Mouse (Mus musculus) midbrain, embryonic 16.5 days (tissue): ENCODE measurements around the gene Dock10. TPM values are rescaled to one million over a fixed set of nuclear protein-coding genes. Genes with fewer than 3 reads are reported as not detected.

Source experiments
- ATAC-seq: fragments of 200-750 bp; cut with Nextera tagmentation; 2 replicates; pipeline ENCODE4 v1.8.0; 2017; ENCODE audit warnings: moderate TSS enrichment
- H3K27ac ChIP-seq: fragments of 300-500 bp; sonication (generic); 2 replicates; pipeline ENCODE4 v1.5.1; 2014; ENCODE audit warnings: mild to moderate bottlenecking, low read length, mixed read lengths
- H3K27me3 ChIP-seq: fragments of 300-500 bp; sonication (generic); 2 replicates; pipeline ENCODE4 v1.6.1; 2014; ENCODE audit warnings: low read depth, low read length, mixed read lengths; ENCODE audit not compliant: control insufficient read depth, insufficient read depth
- H3K36me3 ChIP-seq: fragments of 300-500 bp; sonication (generic); 2 replicates; pipeline ENCODE4 v1.6.1; 2014; ENCODE audit warnings: mild to moderate bottlenecking, low read length, moderate library complexity, mixed read lengths; ENCODE audit not compliant: control insufficient read depth, insufficient read depth
- H3K4me1 ChIP-seq: fragments of 300-500 bp; sonication (generic); 2 replicates; pipeline ENCODE4 v1.6.1; 2014; ENCODE audit warnings: mild to moderate bottlenecking, low read length, mixed read lengths; ENCODE audit not compliant: control insufficient read depth, insufficient read depth
- H3K4me2 ChIP-seq: fragments of 300-500 bp; sonication (generic); 2 replicates; pipeline ENCODE4 v1.6.1; 2014; ENCODE audit warnings: mild to moderate bottlenecking, low read length, mixed read lengths
- H3K4me3 ChIP-seq: fragments of 300-500 bp; sonication (generic); 2 replicates; pipeline ENCODE4 v1.5.1; 2014; ENCODE audit warnings: low read depth, mild to moderate bottlenecking, low read length, moderate library complexity, mixed read lengths
- H3K9ac ChIP-seq: fragments of 300-500 bp; sonication (generic); 2 replicates; pipeline ENCODE4 v1.6.1; 2014; ENCODE audit warnings: low read depth, low read length, mixed read lengths
- H3K9me3 ChIP-seq: fragments of 300-500 bp; sonication (generic); replicated peaks from 2 replicates; pipeline ENCODE4 v1.6.1; 2014; ENCODE audit warnings: mild to moderate bottlenecking, low read length, mixed read lengths; ENCODE audit not compliant: control insufficient read depth, poor library complexity, severe bottlenecking
- WGBS: fragments of 180-500 bp; shearing (Covaris S2); extraction: QIAGEN DNeasy Blood & Tissue Kit; methylation state at CpG from one replicate; pipeline ENCODE4 v1.1.7; 2014; 5-methylcytosine and 5-hydroxymethylcytosine counted together
- polyA plus RNA-seq: library from polyadenylated mRNA; unstranded; fragments of >200 nt; fragmentation: Nextera tagmentation; extraction: Ambion mirVana; gene quantifications from 2 replicates; pipeline ENCODE4 v1.2.1, GENCODE M21; 2015

Gene Dock10
- polyA plus RNA-seq, 1 experiment from 2014 or later: 3.8 TPM

- Histone ChIP-seq H3K4me2 (no peak overlapping the region), H3K9me3 (no peaks in the 10 kb centered on the region), H3K4me3 (no peak overlapping the region), H3K27me3 (no peaks in the 10 kb centered on the region), H3K27ac (no peak overlapping the region), H3K4me1 (no peaks in the 10 kb centered on the region), H3K36me3 (no peaks in the 10 kb centered on the region), H3K9ac (no peak overlapping the region)
- 89% methylated on average over 3 of the region's 3 CpGs for WGBS
- no peak for ATAC-seq
Measured at GRCm38 (mm10) chr1:80582186-80582585, 176.1 kb downstream of the Dock10 start.

- Histone ChIP-seq H3K9ac (no peak overlapping the region), H3K4me2 (no peak overlapping the region), H3K27ac (no peak overlapping the region), H3K4me1 (no peaks in the 10 kb centered on the region), H3K36me3 (no peaks in the 10 kb centered on the region), H3K9me3 (no peaks in the 10 kb centered on the region), H3K27me3 (no peaks in the 10 kb centered on the region), H3K4me3 (no peak overlapping the region)
- ATAC-seq: no peak
- WGBS: 81% methylated on average over 2 of the region's 2 CpGs
Measured at GRCm38 (mm10) chr1:80576898-80577297, 181.4 kb downstream of the Dock10 start.

GRCm38 (mm10) chr1:80556446-80556845 is 201.9 kb downstream of the Dock10 start:
- no peaks in the 10 kb centered on the region for H3K9me3 ChIP-seq
- H3K27me3 ChIP-seq: no peaks in the 10 kb centered on the region
- H3K4me2 ChIP-seq: no peak overlapping the region
- H3K27ac ChIP-seq: no peak overlapping the region
- no peaks in the 10 kb centered on the region for H3K4me1 ChIP-seq
- no peaks in the 10 kb centered on the region for H3K36me3 ChIP-seq
- no peak overlapping the region for H3K9ac ChIP-seq
- ATAC-seq: no peak
- no peak overlapping the region for H3K4me3 ChIP-seq
- 96% methylated on average over 1 of the region's 1 CpGs for WGBS

- WGBS: 77% methylated on average over 3 of the region's 3 CpGs
- no peak for ATAC-seq
Measured at GRCm38 (mm10) chr1:80541522-80541921, 216.8 kb downstream of the Dock10 start.

GRCm38 (mm10) chr1:80522197-80522596 is 236.1 kb downstream of the Dock10 start:
- Histone ChIP-seq H3K4me1 (peaks cover 6% of the 10 kb centered on the region; the same call in 1 of the 2 replicates), H3K36me3 (no peaks in the 10 kb centered on the region), H3K27me3 (no peaks in the 10 kb centered on the region), H3K9me3 (no peaks in the 10 kb centered on the region), H3K4me2 (no peak overlapping the region), H3K4me3 (no peak overlapping the region), H3K27ac (no peak overlapping the region), H3K9ac (no peak overlapping the region)
- no peak for ATAC-seq
- 68% methylated on average over 5 of the region's 5 CpGs for WGBS

More at GRCm38 (mm10) chr1:80541522-80541921, 216.8 kb downstream of the Dock10 start:
- H3K27ac ChIP-seq: no peak overlapping the region
- no peaks in the 10 kb centered on the region for H3K27me3 ChIP-seq
- H3K9ac ChIP-seq: no peak overlapping the region
- H3K36me3 ChIP-seq: no peaks in the 10 kb centered on the region
- H3K4me3 ChIP-seq: no peak overlapping the region
- no peak overlapping the region for H3K4me2 ChIP-seq
- no peaks in the 10 kb centered on the region for H3K4me1 ChIP-seq
- H3K9me3 ChIP-seq: no peaks in the 10 kb centered on the region

- Histone ChIP-seq H3K27me3 (no peaks in the 10 kb centered on the region), H3K4me3 (no peak overlapping the region), H3K9me3 (no peaks in the 10 kb centered on the region), H3K4me2 (no peak overlapping the region), H3K27ac (no peak overlapping the region), H3K4me1 (peaks cover 6% of the 10 kb centered on the region; the same call in 1 of the 2 replicates), H3K9ac (no peak overlapping the region), H3K36me3 (no peaks in the 10 kb centered on the region)
- 19% methylated on average over 2 of the region's 2 CpGs for WGBS
- peak; percentile 36 for ATAC-seq
Measured at GRCm38 (mm10) chr1:80520456-80520855, 237.9 kb downstream of the Dock10 start.

GRCm38 (mm10) chr1:80519893-80520292 is 238.4 kb downstream of the Dock10 start:
- ATAC-seq: no peak
- Histone ChIP-seq H3K4me3 (no peak overlapping the region), H3K4me1 (peaks cover 6% of the 10 kb centered on the region; the same call in 1 of the 2 replicates), H3K36me3 (no peaks in the 10 kb centered on the region), H3K9me3 (no peaks in the 10 kb centered on the region), H3K27me3 (no peaks in the 10 kb centered on the region), H3K27ac (no peak overlapping the region), H3K4me2 (no peak overlapping the region), H3K9ac (no peak overlapping the region)
- WGBS: 3% methylated on average over 1 of the region's 1 CpGs

- H3K36me3 ChIP-seq: no peaks in the 10 kb centered on the region
- no peak overlapping the region for H3K9ac ChIP-seq
- 50% methylated on average over 6 of the region's 6 CpGs for WGBS
- no peak overlapping the region for H3K27ac ChIP-seq
- H3K27me3 ChIP-seq: no peaks in the 10 kb centered on the region
- H3K4me2 ChIP-seq: no peak overlapping the region
- peak; percentile 33; the same call in 1 of the 2 replicates for ATAC-seq
- H3K9me3 ChIP-seq: no peaks in the 10 kb centered on the region
- peaks cover 6% of the 10 kb centered on the region; the same call in 1 of the 2 replicates for H3K4me1 ChIP-seq
- no peak overlapping the region for H3K4me3 ChIP-seq
Measured at GRCm38 (mm10) chr1:80515836-80516235, 242.5 kb downstream of the Dock10 start.

- H3K4me3 ChIP-seq: no peak overlapping the region
- no peak overlapping the region for H3K27ac ChIP-seq
- H3K9ac ChIP-seq: no peak overlapping the region
- peak; percentile 68 for ATAC-seq
- 61% methylated on average over 8 of the region's 8 CpGs for WGBS
- H3K4me1 ChIP-seq: no peaks in the 10 kb centered on the region
- no peaks in the 10 kb centered on the region for H3K27me3 ChIP-seq
- H3K4me2 ChIP-seq: no peak overlapping the region
- H3K9me3 ChIP-seq: no peaks in the 10 kb centered on the region
- H3K36me3 ChIP-seq: no peaks in the 10 kb centered on the region
Measured at GRCm38 (mm10) chr1:80512210-80512948, 245.9 kb downstream of the Dock10 start.
